Mouse (Mus musculus) mesoderm, embryonic 11.5 days (tissue): ENCODE results near the gene Zswim4.
A peak's percentile ranks its signal among the peaks of the same experiment; 100 is the strongest.

Experiments used
- DNase-seq: peaks from one replicate; pipeline ENCODE4 v3.0.0-alpha.2; 2012; ENCODE audit warnings: low read depth, low spot score

Gene Zswim4

GRCm38 (mm10) chr8:84200126-84200555 lies 36.7 kb downstream of the Zswim4 start:
- DNase-seq: no peak

- DNase-seq: no peak
Measured at GRCm38 (mm10) chr8:84199348-84200125, 37.3 kb downstream of the Zswim4 start.

- DNase-seq: no peak
Measured at GRCm38 (mm10) chr8:84198871-84199270, 38.0 kb downstream of the Zswim4 start.

- peak; percentile 92 for DNase-seq
Measured at GRCm38 (mm10) chr8:84197922-84198774, 38.7 kb downstream of the Zswim4 start.

GRCm38 (mm10) chr8:84197141-84197921 lies 39.5 kb downstream of the Zswim4 start:
- peak; percentile 98 for DNase-seq

GRCm38 (mm10) chr8:84194224-84194743 lies 42.6 kb downstream of the Zswim4 start:
- DNase-seq: no peak

- no peak for DNase-seq
Measured at GRCm38 (mm10) chr8:84193566-84193965, 43.3 kb downstream of the Zswim4 start.

- no peak for DNase-seq
Measured at GRCm38 (mm10) chr8:84193161-84193560, 43.7 kb downstream of the Zswim4 start.

GRCm38 (mm10) chr8:84192555-84192954 lies 44.3 kb downstream of the Zswim4 start:
- no peak for DNase-seq

GRCm38 (mm10) chr8:84192023-84192422 lies 44.8 kb downstream of the Zswim4 start:
- no peak for DNase-seq

- DNase-seq: no peak
Measured at GRCm38 (mm10) chr8:84190191-84190867, 46.5 kb downstream of the Zswim4 start.

GRCm38 (mm10) chr8:84189603-84190002 lies 47.3 kb downstream of the Zswim4 start:
- no peak for DNase-seq

GRCm38 (mm10) chr8:84188671-84189070 lies 48.2 kb downstream of the Zswim4 start:
- no peak for DNase-seq

- peak; percentile 83 for DNase-seq
Measured at GRCm38 (mm10) chr8:84187065-84187755, 49.6 kb downstream of the Zswim4 start.

- DNase-seq: peak; percentile 89
Measured at GRCm38 (mm10) chr8:84186547-84186946, 50.3 kb downstream of the Zswim4 start.

- DNase-seq: no peak
Measured at GRCm38 (mm10) chr8:84185117-84185516, 51.7 kb downstream of the Zswim4 start, which contains the start of gene Nanos3. Gene Nanos3 (minus strand): TSS chr8:84185217.

GRCm38 (mm10) chr8:84184085-84185043 lies 52.5 kb downstream of the Zswim4 start:
- no peak for DNase-seq

GRCm38 (mm10) chr8:84183261-84184084 lies 53.4 kb downstream of the Zswim4 start:
- DNase-seq: no peak
